Mouse (Mus musculus): Measurements from ENCODE around the gene Gm5148. TPM values are rescaled to one million over a fixed set of nuclear protein-coding genes. Genes with fewer than 3 reads are reported as not detected.

The Gm5148 gene
- polyA plus RNA-seq, 1 experiment: not detected

DNA sequence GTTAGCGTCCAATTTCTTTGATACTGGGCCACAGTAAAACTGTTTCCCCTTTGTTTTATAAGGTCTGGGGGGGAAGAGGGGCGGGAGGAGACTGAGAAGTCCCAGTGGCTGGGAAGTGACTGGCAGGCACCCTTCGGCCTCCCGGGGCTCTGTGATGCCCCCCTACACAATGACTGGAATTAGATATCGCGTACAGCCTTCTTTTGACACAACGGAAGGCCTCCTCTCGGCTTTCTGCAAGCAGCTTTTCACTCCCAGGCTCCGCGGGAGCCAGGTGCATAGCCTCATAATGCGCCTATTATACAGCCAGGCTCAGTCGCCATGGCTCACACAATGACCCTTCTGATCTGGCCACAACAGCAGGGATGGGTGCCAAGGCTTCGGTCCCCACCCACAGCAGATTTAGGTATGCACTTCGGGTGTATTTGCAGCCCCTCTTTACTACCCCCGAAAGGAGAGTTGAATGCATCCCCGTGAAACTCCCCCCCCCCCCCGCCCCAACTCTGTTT is 574 bp downstream of the Gm5148 start:
- peaks cover 52% of the 10 kb centered on the region for H3K27me3 ChIP-seq (replicated peaks)
- peak overlapping the region; percentile 88 for H3K4me3 ChIP-seq (replicated peaks)
- no peaks in the 10 kb centered on the region for H3K36me3 ChIP-seq (replicated peaks; ENCODE audit: low read length)
- no peaks in the 10 kb centered on the region; the same call in 1 of the 2 replicates for H3K9me3 ChIP-seq
- no peak for TF ChIP-seq FLI1 (IDR thresholded peaks at IDR 0.05; ENCODE audit: low read length)
- no peak for TF ChIP-seq GATA1 (IDR thresholded peaks at IDR 0.05; ENCODE audit: borderline replicate concordance, low read length)
- H3K4me1 ChIP-seq: peaks cover 65% of the 10 kb centered on the region

DNA sequence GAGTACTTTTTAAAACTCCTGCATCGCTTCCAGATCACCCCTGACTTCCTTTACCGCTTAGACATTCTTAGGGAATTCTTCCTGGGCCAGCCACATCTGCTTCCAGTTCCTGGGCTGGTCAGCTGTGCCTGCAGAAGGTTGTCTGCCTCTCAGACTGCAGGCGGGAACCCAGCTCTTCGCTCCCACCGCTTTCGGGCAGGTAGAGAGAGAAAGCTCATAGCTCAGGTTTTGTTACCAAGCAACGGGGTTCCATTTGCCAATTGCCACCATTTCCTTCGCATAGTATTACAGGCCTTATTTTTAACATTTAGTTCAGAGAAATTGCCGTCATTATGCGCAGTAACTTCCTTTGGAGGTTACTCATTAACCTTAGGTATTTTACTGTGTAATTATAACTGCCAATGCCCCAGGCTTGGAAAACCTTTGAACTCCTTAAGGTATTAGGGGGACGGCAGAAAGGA is 1.2 kb downstream of the Gm5148 start:
- Histone ChIP-seq H3K27me3 (replicated peaks) (peaks cover 52% of the 10 kb centered on the region), H3K36me3 (replicated peaks; ENCODE audit: low read length) (no peaks in the 10 kb centered on the region), H3K9me3 (no peaks in the 10 kb centered on the region; the same call in 1 of the 2 replicates), H3K4me3 (replicated peaks) (no peak overlapping the region), H3K4me1 (peaks cover 58% of the 10 kb centered on the region)
- no peak for TF ChIP-seq FLI1 (IDR thresholded peaks at IDR 0.05; ENCODE audit: low read length)
- no peak for TF ChIP-seq GATA1 (IDR thresholded peaks at IDR 0.05; ENCODE audit: borderline replicate concordance, low read length)

DNA sequence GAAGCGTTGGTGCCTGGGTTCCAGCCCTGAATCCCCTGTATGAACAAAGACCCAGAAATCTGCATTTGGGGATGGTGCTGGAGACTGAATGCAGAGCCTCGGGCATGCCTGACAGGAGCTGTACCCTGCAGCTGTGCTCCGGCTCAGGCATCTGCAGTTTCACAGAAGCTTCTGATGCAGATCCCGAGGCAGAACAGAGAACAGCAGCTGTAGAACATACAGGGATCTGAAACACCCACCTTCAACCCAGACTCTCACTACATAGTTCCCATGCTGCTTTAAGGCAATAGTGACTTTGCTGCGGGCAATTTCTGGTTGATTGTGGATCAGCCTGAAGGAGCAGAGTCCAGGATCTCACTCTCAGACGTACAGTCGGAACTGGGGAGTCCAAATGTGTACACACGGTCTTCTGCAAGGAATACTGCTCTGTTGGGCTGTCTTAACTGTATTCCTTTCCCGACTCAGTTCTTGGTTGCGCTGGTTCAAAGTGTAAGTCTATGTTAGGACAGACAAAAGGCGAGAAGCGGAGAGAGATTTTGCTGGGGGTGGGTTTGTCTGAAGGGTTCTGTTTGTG is 1.7 kb downstream of the Gm5148 start:
- Histone ChIP-seq H3K4me3 (replicated peaks) (no peak overlapping the region), H3K9me3 (no peaks in the 10 kb centered on the region; the same call in 1 of the 2 replicates), H3K36me3 (replicated peaks; ENCODE audit: low read length) (no peaks in the 10 kb centered on the region), H3K27me3 (replicated peaks) (peaks cover 52% of the 10 kb centered on the region), H3K4me1 (peaks cover 53% of the 10 kb centered on the region)
- TF ChIP-seq FLI1 (IDR thresholded peaks at IDR 0.05; ENCODE audit: low read length): no peak
- no peak for TF ChIP-seq GATA1 (IDR thresholded peaks at IDR 0.05; ENCODE audit: borderline replicate concordance, low read length)

DNA sequence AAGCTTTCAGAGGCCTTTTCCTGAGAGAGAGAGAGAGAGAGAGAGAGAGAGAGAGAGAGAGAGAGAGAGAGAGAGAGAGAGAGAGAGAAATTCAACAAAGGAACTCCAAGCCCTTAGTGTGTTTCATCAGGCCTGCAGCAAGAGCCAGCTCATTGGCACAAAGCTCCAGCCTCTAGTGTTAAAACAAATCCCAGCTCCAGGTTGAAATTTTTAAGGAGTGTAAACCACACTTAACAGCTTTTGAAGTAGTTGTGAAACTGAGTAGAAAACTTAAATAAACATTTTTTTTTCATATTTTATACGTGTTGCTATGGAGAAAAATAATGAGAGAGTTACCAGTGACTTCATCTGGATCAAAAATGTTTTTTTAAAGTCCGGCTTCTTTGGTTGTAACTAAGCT is 7.3 kb downstream of the Gm5148 start:
- TF ChIP-seq GATA1 (IDR thresholded peaks at IDR 0.05; ENCODE audit: borderline replicate concordance, low read length) (no peak), FLI1 (IDR thresholded peaks at IDR 0.05; ENCODE audit: low read length) (no peak)
- peaks cover 16% of the 10 kb centered on the region for H3K27me3 ChIP-seq (replicated peaks)
- peaks cover 24% of the 10 kb centered on the region for H3K4me1 ChIP-seq
- no peak overlapping the region for H3K4me3 ChIP-seq (replicated peaks)
- H3K36me3 ChIP-seq (replicated peaks; ENCODE audit: low read length): no peaks in the 10 kb centered on the region
- no peaks in the 10 kb centered on the region; the same call in 1 of the 2 replicates for H3K9me3 ChIP-seq

DNA sequence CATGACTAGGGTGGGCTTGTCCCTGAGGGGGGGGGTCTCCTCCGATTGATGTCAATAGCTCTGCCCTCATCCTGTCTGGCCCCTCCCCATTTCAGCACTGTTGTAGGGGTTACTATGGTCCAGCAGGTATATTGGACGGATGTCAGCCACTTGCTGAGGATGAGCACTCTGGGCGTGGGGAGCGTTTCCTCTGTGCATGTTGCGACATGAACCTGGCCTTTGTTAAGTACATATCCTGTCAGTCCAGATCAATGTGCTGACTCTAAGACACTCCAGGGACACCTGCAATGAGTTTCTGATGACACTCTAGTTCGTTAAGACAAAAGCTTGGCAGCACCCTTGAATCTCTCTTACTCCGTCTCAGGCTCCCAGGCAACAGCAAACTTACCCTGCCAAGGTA is 8.6 kb downstream of the Gm5148 start:
- Histone ChIP-seq H3K4me3 (replicated peaks) (no peak overlapping the region), H3K4me1 (peaks cover 32% of the 10 kb centered on the region), H3K36me3 (replicated peaks; ENCODE audit: low read length) (no peaks in the 10 kb centered on the region), H3K9me3 (peaks cover 2% of the 10 kb centered on the region; the same call in 1 of the 2 replicates), H3K27me3 (replicated peaks) (peaks cover 9% of the 10 kb centered on the region)
- TF ChIP-seq GATA1 (IDR thresholded peaks at IDR 0.05; ENCODE audit: borderline replicate concordance, low read length) (no peak), FLI1 (IDR thresholded peaks at IDR 0.05; ENCODE audit: low read length) (no peak)

DNA sequence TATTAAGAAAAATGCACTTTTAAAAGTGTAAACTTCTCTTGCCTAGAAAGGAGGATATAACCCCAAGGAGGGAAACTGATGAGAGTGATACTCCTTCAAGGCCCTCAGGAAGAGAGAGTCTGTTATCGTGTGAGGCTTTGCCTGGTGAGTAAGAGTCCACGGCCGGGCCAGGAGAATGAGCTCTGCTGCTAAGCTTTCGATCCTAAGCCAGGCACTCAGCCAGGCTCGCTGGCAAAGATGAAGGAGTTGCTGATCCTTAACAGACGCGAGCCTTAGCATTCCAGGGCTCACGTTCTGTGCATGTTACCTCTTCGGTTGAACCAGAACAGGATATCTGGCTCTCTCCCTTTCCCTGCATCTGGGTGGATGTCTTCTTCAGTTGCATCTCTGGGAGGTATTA is 11.8 kb downstream of the Gm5148 start:
- Histone ChIP-seq H3K9me3 (peaks cover 15% of the 10 kb centered on the region), H3K4me3 (replicated peaks) (no peak overlapping the region), H3K4me1 (peaks cover 33% of the 10 kb centered on the region), H3K36me3 (replicated peaks; ENCODE audit: low read length) (no peaks in the 10 kb centered on the region), H3K27me3 (replicated peaks) (peaks cover 2% of the 10 kb centered on the region)
- TF ChIP-seq FLI1 (IDR thresholded peaks at IDR 0.05; ENCODE audit: low read length): no peak
- TF ChIP-seq GATA1 (IDR thresholded peaks at IDR 0.05; ENCODE audit: borderline replicate concordance, low read length): no peak

DNA sequence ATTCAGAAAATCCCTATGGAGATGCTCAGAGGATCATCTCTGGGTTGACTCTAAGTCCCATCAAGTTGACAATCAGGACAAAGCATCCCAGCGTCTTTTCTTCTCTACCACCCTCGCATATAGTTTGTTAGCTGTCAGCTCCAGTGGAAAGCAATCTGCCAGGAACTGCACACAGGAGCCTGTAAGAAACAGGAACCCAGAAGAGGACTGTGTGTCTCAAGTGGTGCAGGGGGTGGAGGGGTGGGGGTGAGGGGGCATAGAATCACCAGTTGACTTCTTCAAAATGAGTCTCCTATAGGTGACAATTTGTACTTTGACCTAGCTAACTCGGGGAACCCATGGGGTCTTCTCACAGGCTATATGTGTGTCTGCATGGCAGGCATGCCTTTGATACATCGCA is 12.7 kb downstream of the Gm5148 start:
- TF ChIP-seq GATA1 (IDR thresholded peaks at IDR 0.05; ENCODE audit: borderline replicate concordance, low read length) (no peak), FLI1 (IDR thresholded peaks at IDR 0.05; ENCODE audit: low read length) (no peak)
- H3K4me3 ChIP-seq (replicated peaks): no peak overlapping the region
- peaks cover 15% of the 10 kb centered on the region for H3K9me3 ChIP-seq
- H3K36me3 ChIP-seq (replicated peaks; ENCODE audit: low read length): no peaks in the 10 kb centered on the region
- peaks cover 2% of the 10 kb centered on the region for H3K27me3 ChIP-seq (replicated peaks)
- peaks cover 33% of the 10 kb centered on the region for H3K4me1 ChIP-seq

DNA sequence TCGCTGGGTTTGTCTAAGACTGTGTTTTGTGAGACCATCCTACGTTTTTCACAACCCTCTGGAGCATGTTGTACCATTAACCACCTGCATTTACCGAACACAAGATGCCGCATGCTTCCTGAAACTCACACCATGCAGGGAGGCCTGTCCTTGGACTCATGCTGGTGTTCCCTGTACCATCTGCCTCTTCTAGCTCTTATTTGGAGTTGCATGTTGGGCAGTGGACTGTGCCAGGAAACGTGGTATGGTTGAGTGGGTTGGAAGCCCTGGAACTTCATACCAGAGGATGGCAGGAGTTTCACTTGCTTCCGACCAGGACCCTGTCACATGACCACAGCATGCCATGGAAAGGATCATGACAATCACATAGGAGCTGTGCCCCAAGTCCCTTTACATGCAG is 16.5 kb downstream of the Gm5148 start:
- no peak for TF ChIP-seq FLI1 (IDR thresholded peaks at IDR 0.05; ENCODE audit: low read length)
- no peak overlapping the region for H3K4me3 ChIP-seq (replicated peaks)
- H3K4me1 ChIP-seq: peaks cover 57% of the 10 kb centered on the region
- H3K27me3 ChIP-seq (replicated peaks): peaks cover 2% of the 10 kb centered on the region
- peaks cover 15% of the 10 kb centered on the region for H3K9me3 ChIP-seq
- H3K36me3 ChIP-seq (replicated peaks; ENCODE audit: low read length): no peaks in the 10 kb centered on the region

DNA sequence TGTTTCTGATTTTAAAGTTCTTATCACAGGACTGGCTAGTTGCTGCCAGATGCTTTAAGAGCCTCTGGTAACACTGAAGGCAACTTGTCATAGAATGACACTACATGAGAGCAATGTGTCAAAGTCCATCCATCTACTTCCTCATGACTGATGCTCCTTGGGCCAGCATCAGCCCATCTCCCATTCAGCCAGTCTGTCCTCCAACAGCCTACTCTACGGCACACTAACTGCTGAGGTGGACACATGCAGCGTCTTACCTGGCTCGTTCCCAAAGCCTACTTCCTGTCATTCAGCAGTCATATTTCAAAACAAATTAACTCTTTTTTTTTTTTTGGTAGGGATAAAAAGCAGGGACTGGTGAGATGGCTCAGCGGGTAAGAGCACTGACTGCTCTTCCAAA is 17.9 kb downstream of the Gm5148 start:
- Histone ChIP-seq H3K27me3 (replicated peaks) (peaks cover 2% of the 10 kb centered on the region), H3K4me3 (replicated peaks) (no peak overlapping the region), H3K9me3 (peaks cover 21% of the 10 kb centered on the region), H3K4me1 (peaks cover 53% of the 10 kb centered on the region), H3K36me3 (replicated peaks; ENCODE audit: low read length) (peaks cover 6% of the 10 kb centered on the region)
- TF ChIP-seq GATA1 (IDR thresholded peaks at IDR 0.05; ENCODE audit: borderline replicate concordance, low read length) (no peak), FLI1 (IDR thresholded peaks at IDR 0.05; ENCODE audit: low read length) (no peak)

DNA sequence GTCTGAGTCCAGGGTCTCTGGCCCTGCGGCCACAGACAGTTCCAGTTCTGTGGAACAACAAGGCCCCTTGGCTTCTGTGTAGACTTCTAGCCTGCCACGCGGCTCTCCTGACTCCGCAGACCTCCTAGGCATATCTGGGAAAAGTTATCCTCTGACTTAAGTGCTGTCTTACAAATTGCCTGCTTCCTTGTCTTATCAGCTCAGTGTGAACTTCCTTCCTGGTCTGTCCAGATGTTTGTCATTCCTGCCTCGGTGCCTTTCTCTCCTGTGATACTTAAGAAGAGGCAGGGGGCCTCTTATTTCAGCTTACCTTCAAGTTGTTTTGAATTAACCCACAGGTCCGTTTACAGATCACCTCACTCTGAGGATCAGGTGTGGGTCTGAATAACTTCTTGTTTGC is 18.9 kb downstream of the Gm5148 start:
- no peak for TF ChIP-seq GATA1 (IDR thresholded peaks at IDR 0.05; ENCODE audit: borderline replicate concordance, low read length)
- no peak for TF ChIP-seq FLI1 (IDR thresholded peaks at IDR 0.05; ENCODE audit: low read length)
- Histone ChIP-seq H3K27me3 (replicated peaks) (peaks cover 2% of the 10 kb centered on the region), H3K4me1 (peaks cover 50% of the 10 kb centered on the region), H3K36me3 (replicated peaks; ENCODE audit: low read length) (peaks cover 6% of the 10 kb centered on the region), H3K9me3 (peaks cover 17% of the 10 kb centered on the region), H3K4me3 (replicated peaks) (no peak overlapping the region)
